Mouse (Mus musculus) layer of hippocampus, postnatal 36 days (tissue): ENCODE measurements around the gene Hdhd5. TPM values are rescaled to one million over a fixed set of nuclear protein-coding genes. Genes with fewer than 3 reads are reported as not detected.

ENCODE experiments used
- DNase-seq, 2 experiments: peaks; one replicate each; pipeline ENCODE4 v3.0.0; 2022
- total RNA-seq, 2 experiments: library from RNA; stranded (reverse); gene quantifications; 2 replicates each; pipeline ENCODE4 v1.2.3; 2021

Hdhd5 gene
- 10 to 100 TPM; 29.5 to 30.5 TPM for total RNA-seq

DNA sequence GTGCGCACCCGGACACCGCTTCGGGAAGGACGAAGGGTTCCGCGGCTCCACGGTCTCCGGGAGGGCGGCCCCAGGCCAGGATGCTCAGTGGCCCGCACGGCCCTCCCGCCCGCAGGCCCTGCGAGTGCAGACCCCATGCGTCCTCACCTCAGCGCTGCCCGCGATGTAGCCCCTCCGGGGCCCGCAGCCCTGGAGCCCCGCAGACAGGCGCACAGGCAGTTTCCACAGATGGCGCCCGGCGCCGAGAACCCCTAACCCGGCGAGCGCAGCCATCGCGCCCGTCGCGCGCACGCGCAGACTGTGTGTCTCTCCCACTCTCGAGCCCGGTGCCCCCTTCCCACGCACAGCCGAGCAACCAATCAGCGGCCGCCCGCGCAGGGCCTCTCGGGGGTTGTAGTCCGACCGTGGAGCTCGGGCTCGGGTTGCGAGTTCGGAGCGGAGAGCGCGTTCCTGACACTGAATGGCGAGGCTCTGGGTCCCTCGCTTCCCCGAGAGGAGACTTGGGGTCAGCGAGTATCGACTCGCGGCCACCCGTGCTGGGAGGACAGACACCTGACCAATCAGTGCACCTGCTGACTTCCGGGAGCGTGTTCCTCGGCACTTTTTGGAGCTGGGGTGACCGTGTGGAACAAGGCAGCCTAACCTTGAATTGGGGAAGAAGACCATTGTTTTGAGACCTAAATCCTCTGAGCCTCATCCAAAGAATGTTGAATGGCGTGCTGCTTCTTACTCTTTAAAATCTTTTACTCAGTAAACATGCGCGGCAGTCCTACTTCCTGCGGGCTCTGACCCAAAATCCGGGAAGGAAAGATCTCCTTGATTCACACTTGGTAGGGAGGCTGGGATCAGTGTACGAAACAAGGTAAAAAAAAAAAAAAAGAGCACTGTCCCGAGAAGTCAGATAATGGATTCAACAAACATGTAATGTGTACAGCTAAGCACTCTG is at the start of gene Hdhd5:
TSS of gene Hdhd5 (minus strand) at position 300 of the 946 bp plus-strand sequence.
- DNase-seq: peak; percentile 93 to 94

DNA sequence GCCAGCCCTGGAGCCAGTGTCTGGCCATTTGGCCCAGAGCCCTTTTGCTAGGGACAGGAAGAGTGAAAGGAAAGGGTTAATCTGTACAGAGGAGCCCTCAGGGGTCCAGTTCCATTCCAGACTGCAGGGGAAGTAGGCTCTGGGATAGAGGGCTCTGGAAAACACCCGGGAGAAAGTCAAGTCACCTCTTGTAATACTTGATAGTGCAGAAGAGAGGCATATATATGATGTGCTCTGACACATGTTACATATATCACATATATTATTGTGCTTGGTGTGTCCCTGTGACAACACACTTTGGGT is 49.5 kb upstream of the Hdhd5 start:
- DNase-seq: no peak

DNA sequence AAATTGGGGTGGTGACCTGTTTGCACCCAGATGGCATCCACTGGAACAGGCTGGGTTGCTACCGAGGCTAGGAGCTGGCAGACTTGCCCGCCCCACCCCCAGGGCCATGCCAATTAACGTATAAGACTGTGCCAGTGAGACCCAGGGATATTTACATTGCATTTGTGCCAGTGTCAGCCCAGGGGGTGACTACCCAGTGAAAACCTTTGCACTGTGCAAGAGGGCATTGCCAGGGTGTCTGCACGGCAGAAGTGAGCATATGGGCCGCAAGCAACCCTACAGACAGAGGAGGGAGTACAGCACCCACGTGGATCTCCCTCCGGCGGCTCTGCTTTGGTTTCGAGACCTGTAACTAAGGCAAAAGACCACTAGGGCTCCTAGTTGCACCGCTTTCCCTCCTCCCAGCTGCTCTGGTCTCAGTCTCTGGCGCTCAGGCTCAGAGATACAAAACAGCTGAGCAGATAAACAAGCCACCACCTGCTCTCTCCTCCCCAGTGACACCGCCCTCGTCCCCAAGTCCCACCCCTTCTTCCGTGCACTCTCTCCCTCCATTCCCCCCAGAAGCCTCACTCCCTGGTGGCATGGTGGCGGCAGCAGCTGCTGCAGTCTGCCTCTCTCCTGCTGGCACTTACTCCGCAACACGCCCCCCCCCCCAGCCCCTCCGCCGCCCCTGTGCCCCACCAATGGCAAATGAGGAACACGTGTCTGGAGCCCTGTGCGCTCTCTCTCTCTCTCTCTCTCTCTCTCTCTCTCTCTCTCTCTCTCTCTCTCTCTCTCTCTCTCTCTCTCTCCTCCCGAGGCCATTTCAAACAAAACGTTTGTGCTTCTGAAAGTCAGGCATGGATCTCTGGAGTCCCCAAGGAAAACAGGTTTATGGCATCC is 49.0 kb upstream of the Hdhd5 start:
- DNase-seq: peak; percentile 65 to 67

DNA sequence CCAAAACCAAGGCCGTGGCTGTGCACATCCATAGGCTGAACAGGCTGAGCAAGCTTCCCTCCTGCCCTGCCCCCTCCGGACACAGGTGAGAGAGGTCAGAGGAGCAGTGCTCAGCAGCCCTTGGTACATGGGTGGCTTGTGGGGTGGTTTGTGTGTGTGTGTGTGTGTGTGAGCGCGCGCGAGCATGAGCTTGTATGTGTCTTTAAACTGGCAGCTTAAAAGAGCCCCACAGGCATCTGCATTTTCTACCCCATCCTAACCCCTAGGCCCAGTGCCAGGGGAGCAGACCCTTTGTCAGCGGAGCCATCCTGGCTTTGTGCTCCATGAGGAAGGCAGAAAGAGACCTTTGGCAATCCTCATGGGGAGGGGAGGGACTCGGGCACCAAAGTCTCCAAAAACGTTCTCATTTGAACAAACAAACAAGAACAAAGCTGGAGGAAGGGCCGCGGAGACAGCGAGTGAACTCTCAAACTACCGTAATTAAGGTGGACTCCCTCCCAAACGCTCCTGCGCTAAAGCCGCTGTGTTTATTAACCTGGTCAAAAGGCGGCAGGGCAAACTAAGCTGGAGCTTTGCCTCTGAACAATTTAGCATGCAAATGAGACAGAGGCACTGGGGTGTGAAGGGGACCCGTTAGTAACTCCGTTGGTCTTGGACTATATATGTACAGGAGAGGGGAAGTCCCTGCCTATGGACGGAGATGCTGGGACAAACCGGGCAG is 48.2 kb upstream of the Hdhd5 start:
- no peak for DNase-seq

- DNase-seq: no peak
Measured at GRCm38 (mm10) chr6:120578471-120578870, 47.4 kb upstream of the Hdhd5 start.

DNA sequence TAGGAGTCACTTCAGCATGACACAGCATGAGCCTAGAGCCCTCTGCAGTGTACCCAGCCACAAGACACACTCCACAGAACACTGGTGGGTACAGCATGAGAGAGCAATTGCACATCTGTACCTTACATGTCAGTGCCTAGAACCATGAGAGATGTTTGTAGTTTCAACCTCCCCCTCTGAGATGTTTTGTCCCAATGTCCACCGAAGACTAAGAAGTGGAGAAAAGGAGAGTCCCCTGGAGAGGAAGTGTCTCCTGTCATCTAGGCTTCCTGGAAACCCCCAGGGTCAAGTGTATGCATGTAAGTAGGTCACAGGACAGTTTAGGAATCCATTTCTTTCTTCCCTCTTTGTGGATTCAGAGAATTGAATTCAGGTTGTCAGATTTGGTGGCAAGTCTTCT is 41.3 kb upstream of the Hdhd5 start:
- no peak for DNase-seq

DNA sequence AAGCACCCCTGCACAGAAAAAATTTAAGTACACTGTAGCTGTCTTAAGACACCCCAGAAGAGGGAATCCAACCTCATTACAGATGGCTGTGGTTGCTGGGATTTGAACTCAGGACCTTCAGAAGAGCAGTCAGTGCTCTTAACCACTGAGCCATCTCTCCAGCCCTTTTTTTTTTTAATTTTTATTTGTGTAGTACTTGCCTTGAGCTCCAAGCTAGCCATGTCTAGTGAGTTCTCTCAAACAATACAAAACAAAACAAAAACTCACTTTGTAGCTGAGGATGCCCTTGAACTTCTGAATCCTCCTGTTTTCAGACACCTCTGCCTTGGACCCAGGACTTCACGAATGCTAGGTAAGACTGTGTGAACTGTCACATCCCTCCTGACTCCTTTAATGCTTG is 37.1 kb upstream of the Hdhd5 start:
- DNase-seq: no peak

- DNase-seq: no peak
Measured at GRCm38 (mm10) chr6:120566911-120567909, 36.1 kb upstream of the Hdhd5 start.

- no peak for DNase-seq
Measured at GRCm38 (mm10) chr6:120556641-120557040, 25.5 kb upstream of the Hdhd5 start.

DNA sequence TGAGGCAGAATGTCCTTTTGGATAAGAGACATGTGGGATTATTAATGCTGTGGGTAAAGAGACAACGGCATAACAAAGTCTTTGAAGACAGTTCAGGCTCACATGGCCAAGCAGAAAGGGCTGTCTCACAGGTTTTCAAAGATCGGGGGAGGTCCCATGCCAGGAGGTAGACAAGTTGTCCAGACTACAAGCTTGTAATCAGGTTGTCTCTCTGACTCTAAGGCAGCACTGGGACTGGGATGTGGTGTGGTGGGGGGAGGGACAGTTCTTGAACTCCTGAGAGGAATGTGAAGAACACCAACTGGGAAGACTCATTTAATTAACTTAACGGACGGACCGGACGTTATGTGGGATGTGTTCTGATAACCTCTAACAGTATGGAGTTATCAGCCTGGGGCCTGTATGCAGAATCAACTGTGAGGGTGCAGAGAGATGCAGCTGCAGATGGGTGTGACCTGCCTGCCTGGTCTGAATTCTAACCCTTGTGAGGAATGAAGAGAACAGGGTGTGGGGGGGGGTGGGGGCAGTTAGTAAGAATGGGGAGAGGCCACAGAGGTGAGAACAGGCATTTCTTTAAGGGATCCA is 25.0 kb upstream of the Hdhd5 start:
- no peak for DNase-seq

DNA sequence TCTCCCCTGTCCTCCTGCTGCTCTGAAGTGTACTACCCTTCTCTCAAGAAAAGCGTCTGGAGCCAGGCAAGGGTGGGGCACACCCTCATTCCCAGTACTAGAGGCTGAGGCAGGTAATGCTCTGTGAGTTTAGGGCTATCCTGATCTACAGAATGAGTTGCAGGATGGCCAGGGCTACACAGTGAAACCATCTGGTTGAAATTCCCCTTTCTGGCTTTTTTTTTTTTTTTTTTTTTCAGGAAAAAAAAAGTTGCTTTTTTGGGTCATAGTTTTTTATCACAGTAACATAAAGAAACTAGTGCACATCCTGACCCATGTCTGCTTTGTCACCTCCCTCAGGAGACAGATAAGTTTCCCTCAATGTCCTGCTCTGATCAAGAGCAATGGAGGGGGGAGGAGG is 24.0 kb upstream of the Hdhd5 start:
- DNase-seq: no peak

GRCm38 (mm10) chr6:120550173-120550572 is 19.1 kb upstream of the Hdhd5 start:
- no peak for DNase-seq

- DNase-seq: no peak
Measured at GRCm38 (mm10) chr6:120548581-120548980, 17.5 kb upstream of the Hdhd5 start.

DNA sequence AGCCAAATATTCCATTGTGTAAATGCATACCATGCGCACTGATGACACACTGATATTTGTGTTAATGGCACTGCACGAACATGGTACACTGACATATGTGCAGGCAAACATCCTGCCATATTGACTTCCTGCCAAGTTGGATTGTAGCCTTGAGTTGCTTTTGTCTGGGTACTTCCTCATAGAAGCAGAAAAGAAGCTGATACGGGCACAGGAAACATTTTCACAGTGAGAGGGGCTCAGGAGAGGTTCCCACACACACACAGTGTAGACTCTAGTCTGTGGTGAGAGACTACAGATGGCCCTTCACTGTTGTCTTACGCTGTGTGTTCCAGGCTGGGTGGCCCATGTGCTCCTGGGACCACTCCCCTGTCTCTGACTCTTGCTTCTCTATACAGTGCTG is 15.9 kb upstream of the Hdhd5 start:
- no peak for DNase-seq

DNA sequence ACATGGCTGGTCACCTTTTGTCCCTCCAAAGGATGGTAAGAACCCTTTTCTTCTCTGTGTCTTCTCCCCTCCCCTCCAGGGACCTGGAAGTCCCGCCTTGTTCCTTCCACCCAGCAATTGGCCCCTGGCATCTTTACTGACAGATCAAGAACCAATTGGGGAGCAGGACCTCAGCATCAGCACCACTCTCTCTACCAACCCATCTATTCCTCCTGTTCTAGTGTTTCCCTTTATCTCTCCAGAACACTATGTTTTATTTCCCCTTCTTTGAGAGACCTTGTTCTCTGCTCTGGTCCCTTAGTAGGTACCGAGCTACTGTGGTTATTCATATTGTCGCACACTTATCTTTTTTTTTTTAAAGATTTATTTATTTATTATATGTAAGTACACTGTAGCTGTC is 15.2 kb upstream of the Hdhd5 start:
- no peak for DNase-seq

DNA sequence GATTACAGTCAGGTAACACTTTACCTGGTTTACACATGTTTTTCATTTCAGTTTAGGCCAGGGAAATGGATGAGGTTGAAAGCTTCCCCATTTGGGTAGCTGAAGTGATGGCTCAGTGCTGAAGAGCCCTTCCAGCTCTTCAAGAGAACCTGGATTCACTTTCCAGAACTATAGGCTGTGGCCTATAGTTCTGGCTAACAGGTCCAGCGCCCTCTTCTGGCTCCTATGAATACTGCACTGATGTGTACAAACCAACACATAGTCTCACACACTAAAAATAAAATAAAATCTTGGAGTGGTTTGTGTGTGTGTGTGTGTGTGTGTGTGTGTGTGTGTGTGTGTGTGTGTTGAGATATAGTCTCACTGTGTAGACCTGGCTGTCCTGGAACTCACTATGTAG is 10.9 kb upstream of the Hdhd5 start:
- no peak for DNase-seq

- DNase-seq: no peak
Measured at GRCm38 (mm10) chr6:120541386-120541785, 10.3 kb upstream of the Hdhd5 start.

- no peak for DNase-seq
Measured at GRCm38 (mm10) chr6:120539781-120540231, 8.7 kb upstream of the Hdhd5 start.

GRCm38 (mm10) chr6:120539132-120539759 is 8.1 kb upstream of the Hdhd5 start:
- DNase-seq: peak; percentile 47 to 64

GRCm38 (mm10) chr6:120536337-120536736 is 5.2 kb upstream of the Hdhd5 start:
- DNase-seq: no peak

- DNase-seq: no peak
Measured at GRCm38 (mm10) chr6:120532594-120532993, 1.5 kb upstream of the Hdhd5 start.
